Mouse (Mus musculus): Measurements from ENCODE around the gene Cfap61. TPM values are rescaled to one million over a fixed set of nuclear protein-coding genes. Genes with fewer than 3 reads are reported as not detected.

Cfap61 gene
- polyA plus RNA-seq, 1 experiment from 2014 or later = 0.82 TPM

DNA sequence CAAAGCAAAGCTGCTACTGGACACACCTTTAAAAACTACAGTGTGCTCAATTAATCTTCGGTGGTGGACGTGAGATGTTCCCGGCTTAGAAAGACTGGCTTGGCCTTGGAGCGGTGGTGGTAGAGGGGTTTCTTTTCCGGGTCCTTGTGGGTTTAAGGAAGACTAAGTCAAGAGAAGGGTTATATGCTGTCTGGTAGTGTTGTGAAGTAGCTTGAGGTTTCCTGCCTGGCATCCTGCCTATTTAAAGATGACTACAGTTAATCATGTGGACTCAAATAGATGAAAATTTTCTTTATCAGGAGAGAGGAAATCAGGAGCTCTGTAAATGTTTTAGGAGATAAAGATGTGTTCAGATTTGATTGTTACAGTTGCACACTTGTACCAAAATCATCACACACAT is 21.7 kb downstream of the Cfap61 start:
- no peaks in the 10 kb centered on the region for H3K9me3 ChIP-seq
- H3K27me3 ChIP-seq (replicated peaks) = no peaks in the 10 kb centered on the region
- 54% methylated on average over 5 of the region's 5 CpGs for WGBS
- H3K4me2 ChIP-seq (replicated peaks) = no peak overlapping the region
- H3K9ac ChIP-seq = no peak overlapping the region
- no peak for ATAC-seq (ENCODE audit: low FRiP score, low read depth)
- H3K27ac ChIP-seq = no peak overlapping the region
- H3K4me3 ChIP-seq = no peak overlapping the region
- H3K36me3 ChIP-seq = no peaks in the 10 kb centered on the region
- peaks cover 9% of the 10 kb centered on the region; the same call in 1 of the 2 replicates for H3K4me1 ChIP-seq

DNA sequence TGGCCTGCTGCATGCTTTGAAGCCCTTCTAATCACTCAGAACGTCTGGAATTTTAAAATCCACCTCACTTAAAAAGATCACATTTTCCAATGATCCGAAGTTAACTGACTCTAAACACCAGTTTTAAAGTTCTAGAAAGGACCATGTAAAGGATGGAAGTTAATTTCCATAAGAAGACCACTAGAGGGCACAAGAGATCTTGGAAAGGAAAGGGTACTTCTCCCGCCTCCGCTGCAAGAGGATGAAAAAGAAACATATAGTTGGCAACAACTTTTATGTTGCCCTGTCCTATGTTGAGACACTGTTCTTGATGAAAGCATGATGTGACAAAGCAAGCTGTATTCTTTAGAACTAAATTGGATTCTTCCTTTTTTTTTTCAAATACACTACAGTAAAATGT is 22.9 kb downstream of the Cfap61 start:
- no peak overlapping the region for H3K27ac ChIP-seq
- H3K4me3 ChIP-seq = no peak overlapping the region
- no peak overlapping the region for H3K9ac ChIP-seq
- 13% methylated on average over 4 of the region's 4 CpGs for WGBS
- no peaks in the 10 kb centered on the region for H3K36me3 ChIP-seq
- no peak overlapping the region for H3K4me2 ChIP-seq (replicated peaks)
- no peaks in the 10 kb centered on the region for H3K27me3 ChIP-seq (replicated peaks)
- no peak for ATAC-seq (ENCODE audit: low FRiP score, low read depth)
- H3K9me3 ChIP-seq = no peaks in the 10 kb centered on the region
- peaks cover 9% of the 10 kb centered on the region; the same call in 1 of the 2 replicates for H3K4me1 ChIP-seq

DNA sequence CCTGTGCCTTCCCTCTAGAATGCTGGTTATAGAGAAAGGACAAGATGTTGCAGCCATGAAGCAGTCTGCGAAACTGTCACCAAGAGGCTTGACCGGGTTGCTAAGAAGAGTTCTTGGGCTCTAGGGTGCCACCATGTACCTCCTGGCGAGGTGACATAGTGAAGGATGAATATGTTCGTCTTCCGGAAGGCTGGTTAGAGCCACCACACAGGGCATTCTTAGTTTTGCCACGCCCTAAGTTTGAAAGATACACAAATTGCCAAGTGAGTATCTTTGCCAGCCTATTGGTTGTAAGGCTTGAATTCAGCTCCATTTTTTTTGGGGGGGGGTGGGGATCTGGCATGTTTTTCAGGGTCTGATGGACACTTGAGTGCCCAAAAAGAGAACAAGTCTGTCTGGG is 23.5 kb downstream of the Cfap61 start:
- no peak overlapping the region for H3K4me2 ChIP-seq (replicated peaks)
- no peaks in the 10 kb centered on the region for H3K27me3 ChIP-seq (replicated peaks)
- no peak overlapping the region for H3K4me3 ChIP-seq
- WGBS = 49% methylated on average over 6 of the region's 6 CpGs
- no peak overlapping the region for H3K9ac ChIP-seq
- H3K36me3 ChIP-seq = no peaks in the 10 kb centered on the region
- ATAC-seq (ENCODE audit: low FRiP score, low read depth) = 0 out of 2 replicates have a peak, but pooled peaks have one; percentile 4
- peaks cover 9% of the 10 kb centered on the region; the same call in 1 of the 2 replicates for H3K4me1 ChIP-seq
- H3K27ac ChIP-seq = no peak overlapping the region
- H3K9me3 ChIP-seq = no peaks in the 10 kb centered on the region

DNA sequence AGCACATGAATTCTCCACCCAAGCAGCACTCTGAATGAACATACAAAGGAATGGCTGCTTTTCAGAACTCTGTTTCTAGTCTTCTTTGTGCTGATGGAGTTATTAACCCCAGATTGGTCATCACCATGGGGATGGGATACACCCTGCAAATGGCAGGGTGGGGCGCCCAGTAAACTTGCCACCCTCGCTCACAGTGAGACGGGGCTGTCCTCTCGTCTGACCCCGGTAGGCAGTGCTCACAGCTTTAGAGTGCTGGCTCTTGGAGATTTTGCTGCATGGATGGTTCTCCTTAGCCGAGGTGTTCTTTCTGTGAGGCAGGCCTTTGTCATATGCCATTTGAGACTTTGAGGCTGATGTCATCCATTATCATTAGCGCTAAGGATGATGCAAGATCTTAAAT is 24.0 kb downstream of the Cfap61 start:
- 26% methylated on average over 7 of the region's 7 CpGs for WGBS
- Histone ChIP-seq H3K27ac (no peak overlapping the region), H3K36me3 (no peaks in the 10 kb centered on the region), H3K9ac (no peak overlapping the region), H3K4me1 (peaks cover 9% of the 10 kb centered on the region; the same call in 1 of the 2 replicates), H3K4me3 (no peak overlapping the region), H3K27me3 (replicated peaks) (no peaks in the 10 kb centered on the region), H3K4me2 (replicated peaks) (no peak overlapping the region), H3K9me3 (no peaks in the 10 kb centered on the region)
- peak; percentile 84 for ATAC-seq (ENCODE audit: low FRiP score, low read depth)

DNA sequence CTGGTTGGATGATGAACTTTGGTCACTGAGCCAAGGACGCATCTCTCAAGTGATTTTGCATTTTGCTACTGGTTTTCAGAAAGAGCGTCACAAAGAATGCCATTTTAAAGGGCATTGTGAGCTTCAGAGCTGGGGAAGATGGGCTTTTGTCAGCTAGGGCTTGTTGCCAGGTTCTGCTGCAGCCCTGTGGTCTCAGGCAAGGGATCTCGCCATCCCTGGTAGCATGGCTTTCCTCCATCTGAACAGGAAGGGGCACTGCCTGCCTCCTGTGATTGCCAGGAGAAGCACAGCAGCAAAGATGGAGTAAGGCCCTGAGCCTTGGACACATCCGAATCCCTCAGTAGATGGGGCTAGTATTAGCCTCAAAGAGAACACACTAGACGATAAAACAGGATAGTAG is 27.3 kb downstream of the Cfap61 start:
- Histone ChIP-seq H3K9ac (no peak overlapping the region), H3K4me3 (no peak overlapping the region), H3K27me3 (replicated peaks) (no peaks in the 10 kb centered on the region), H3K27ac (no peak overlapping the region), H3K4me2 (replicated peaks) (no peak overlapping the region), H3K9me3 (no peaks in the 10 kb centered on the region), H3K4me1 (peaks cover 9% of the 10 kb centered on the region; the same call in 1 of the 2 replicates), H3K36me3 (no peaks in the 10 kb centered on the region)
- WGBS = 88% methylated on average over 5 of the region's 5 CpGs
- ATAC-seq (ENCODE audit: low FRiP score, low read depth) = no peak

DNA sequence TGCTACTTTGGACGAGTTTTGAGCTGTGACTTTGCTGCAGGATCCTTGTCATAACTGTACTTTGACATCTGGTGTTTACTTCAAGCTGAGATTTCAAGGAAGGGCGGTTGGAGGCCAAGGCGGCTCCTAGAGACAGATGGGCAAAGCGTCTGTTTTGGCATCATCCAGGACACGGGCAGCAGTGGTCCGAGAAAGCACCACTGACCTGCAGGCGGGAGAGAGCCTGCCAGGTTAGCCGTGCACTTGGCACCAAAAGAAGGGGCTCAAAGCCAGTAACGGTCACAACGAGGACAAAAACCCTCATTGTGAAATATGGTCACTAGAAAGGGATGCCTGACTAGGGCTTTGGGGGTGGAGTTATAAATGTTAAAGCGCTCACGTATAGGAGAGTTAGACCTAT is 36.2 kb downstream of the Cfap61 start:
- Histone ChIP-seq H3K27ac (no peak overlapping the region), H3K4me3 (no peak overlapping the region), H3K9ac (no peak overlapping the region), H3K27me3 (replicated peaks) (no peaks in the 10 kb centered on the region), H3K9me3 (no peaks in the 10 kb centered on the region), H3K4me2 (replicated peaks) (no peak overlapping the region), H3K36me3 (no peaks in the 10 kb centered on the region), H3K4me1 (no peaks in the 10 kb centered on the region)
- WGBS = 83% methylated on average over 12 of the region's 12 CpGs
- no peak for ATAC-seq (ENCODE audit: low FRiP score, low read depth)

DNA sequence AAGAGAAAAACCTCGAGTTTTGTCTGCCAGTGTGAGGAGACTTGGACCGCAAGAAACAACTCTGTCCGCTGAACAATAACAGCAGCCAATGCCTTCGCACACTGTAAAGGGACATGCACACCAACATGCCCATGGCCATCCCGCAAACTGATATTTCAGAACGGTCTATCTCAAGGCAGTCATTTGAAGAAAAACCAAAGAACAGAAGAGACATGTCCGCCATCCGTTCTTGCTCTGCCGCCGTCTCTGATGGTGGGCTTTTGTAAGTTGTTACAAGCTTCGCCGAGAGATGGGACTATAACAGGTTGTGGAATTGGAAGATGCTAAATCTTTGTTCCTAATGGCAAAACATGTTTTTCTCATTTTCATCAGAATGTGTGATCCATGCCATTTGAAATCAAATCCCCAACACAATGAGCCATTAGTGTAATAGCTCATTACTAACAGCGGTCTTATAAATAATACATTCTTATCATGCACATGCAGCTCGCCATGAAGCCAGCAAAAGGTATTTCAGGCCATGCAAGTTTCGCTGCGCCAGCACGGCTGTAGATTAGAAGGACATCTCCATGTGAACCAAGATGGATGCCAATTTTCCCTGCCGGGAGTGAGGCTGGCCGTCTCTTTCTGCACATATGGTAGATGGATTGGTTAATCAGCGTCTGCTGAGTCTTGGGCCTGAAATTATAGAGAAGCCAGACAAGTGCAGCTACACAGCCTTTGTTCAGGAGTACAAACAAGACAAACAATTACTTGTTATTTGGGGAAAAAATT is 36.8 kb downstream of the Cfap61 start:
- H3K4me3 ChIP-seq = no peak overlapping the region
- no peak overlapping the region for H3K4me2 ChIP-seq (replicated peaks)
- H3K9me3 ChIP-seq = no peaks in the 10 kb centered on the region
- 86% methylated on average over 20 of the region's 20 CpGs for WGBS
- H3K9ac ChIP-seq = no peak overlapping the region
- no peaks in the 10 kb centered on the region for H3K4me1 ChIP-seq
- ATAC-seq (ENCODE audit: low FRiP score, low read depth) = no peak
- H3K27me3 ChIP-seq (replicated peaks) = no peaks in the 10 kb centered on the region
- no peaks in the 10 kb centered on the region for H3K36me3 ChIP-seq
- no peak overlapping the region for H3K27ac ChIP-seq

DNA sequence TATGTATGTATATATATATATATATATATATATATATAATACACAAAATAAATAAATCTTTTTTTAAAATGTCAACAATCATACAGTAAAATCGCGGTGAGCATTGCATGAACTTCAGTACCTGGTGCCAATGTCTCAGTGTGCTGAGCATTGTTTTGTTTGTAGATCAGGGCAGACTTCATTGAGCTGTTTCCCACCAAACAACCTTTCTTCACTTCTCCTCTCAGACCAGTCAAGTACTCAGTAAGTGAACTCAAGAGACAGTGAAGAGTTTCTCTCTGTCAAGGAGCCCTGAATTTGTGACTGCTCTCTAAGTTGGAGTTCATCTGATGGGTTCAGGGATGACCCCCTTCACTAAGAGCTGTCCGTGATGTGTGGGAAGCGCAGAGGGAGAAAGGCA is 38.0 kb downstream of the Cfap61 start:
- H3K4me1 ChIP-seq = no peaks in the 10 kb centered on the region
- no peaks in the 10 kb centered on the region for H3K27me3 ChIP-seq (replicated peaks)
- H3K9me3 ChIP-seq = no peaks in the 10 kb centered on the region
- WGBS = 93% methylated on average over 4 of the region's 4 CpGs
- no peaks in the 10 kb centered on the region for H3K36me3 ChIP-seq
- H3K27ac ChIP-seq = no peak overlapping the region
- no peak overlapping the region for H3K4me3 ChIP-seq
- no peak overlapping the region for H3K9ac ChIP-seq
- no peak overlapping the region for H3K4me2 ChIP-seq (replicated peaks)
- ATAC-seq (ENCODE audit: low FRiP score, low read depth) = no peak

DNA sequence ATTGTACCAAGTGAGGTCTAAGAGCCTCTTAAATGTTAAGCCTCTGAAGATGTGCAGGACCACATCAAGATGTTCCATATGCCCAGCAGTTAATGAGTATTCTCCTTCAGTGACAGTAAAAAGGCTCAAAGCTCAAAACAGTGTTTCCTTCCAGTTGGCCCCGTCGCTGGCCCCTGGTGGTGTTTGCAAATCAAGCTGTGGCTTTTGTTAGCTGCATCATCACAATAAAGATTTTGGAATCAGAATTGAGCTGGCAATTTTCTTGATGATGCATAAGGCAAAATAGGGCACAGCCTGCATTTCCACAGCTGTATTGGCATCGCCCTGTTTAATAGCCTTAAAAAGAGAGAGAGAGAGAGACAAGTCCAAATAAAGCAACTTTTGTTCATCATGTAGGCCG is 45.0 kb downstream of the Cfap61 start:
- H3K4me2 ChIP-seq (replicated peaks) = no peak overlapping the region
- WGBS = 59% methylated on average over 4 of the region's 4 CpGs
- H3K27me3 ChIP-seq (replicated peaks) = no peaks in the 10 kb centered on the region
- no peaks in the 10 kb centered on the region for H3K9me3 ChIP-seq
- no peaks in the 10 kb centered on the region for H3K36me3 ChIP-seq
- ATAC-seq (ENCODE audit: low FRiP score, low read depth) = no peak
- peaks cover 3% of the 10 kb centered on the region; the same call in 1 of the 2 replicates for H3K4me1 ChIP-seq
- no peak overlapping the region for H3K27ac ChIP-seq
- no peak overlapping the region for H3K9ac ChIP-seq
- H3K4me3 ChIP-seq = no peak overlapping the region

DNA sequence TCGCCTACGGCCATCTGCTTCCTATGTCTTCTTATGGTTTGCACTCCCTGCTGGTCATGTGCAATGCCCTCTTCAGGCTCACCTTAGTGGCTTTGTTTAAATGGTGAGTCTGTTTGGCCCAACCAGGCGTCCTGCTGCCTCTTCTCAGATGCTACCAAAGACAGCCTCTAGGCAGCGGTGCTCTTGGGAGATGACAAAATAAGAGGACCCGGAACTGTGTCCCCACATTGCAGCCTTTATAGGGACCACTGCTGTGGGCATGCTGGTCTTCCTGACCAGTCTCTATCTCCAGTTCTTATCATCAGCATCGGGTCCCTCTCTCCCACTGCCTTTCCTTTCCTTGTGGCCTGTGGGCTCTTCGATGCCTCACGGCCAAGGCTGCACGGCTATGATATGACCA is 46.3 kb downstream of the Cfap61 start:
- peaks cover 3% of the 10 kb centered on the region; the same call in 1 of the 2 replicates for H3K4me1 ChIP-seq
- H3K36me3 ChIP-seq = no peaks in the 10 kb centered on the region
- H3K4me2 ChIP-seq (replicated peaks) = no peak overlapping the region
- no peak for ATAC-seq (ENCODE audit: low FRiP score, low read depth)
- 83% methylated on average over 9 of the region's 9 CpGs for WGBS
- H3K27me3 ChIP-seq (replicated peaks) = no peaks in the 10 kb centered on the region
- no peak overlapping the region for H3K4me3 ChIP-seq
- no peak overlapping the region for H3K9ac ChIP-seq
- no peaks in the 10 kb centered on the region for H3K9me3 ChIP-seq
- H3K27ac ChIP-seq = no peak overlapping the region

DNA sequence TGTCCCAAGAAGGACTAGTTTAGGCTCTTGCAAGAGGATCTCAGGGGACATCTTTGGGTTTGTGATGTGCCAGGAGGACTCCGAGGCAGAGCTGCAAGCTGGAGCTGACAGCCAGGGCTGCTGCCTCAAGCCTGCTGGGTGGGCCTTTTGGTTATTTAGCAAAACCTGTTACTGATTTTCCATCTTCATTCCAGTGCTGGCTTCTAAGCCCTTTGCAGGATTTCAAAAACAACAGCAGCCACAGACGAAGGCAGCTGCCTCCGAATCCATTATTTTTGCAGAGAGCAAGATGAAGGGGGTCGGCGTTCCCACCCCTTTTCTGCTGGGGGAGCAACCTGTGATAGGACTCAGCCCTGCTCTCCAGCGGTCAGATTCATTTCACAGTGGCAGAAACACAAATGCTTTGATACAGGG is 47.1 kb downstream of the Cfap61 start:
- Histone ChIP-seq H3K4me3 (no peak overlapping the region), H3K4me1 (peaks cover 3% of the 10 kb centered on the region; the same call in 1 of the 2 replicates), H3K9me3 (no peaks in the 10 kb centered on the region), H3K9ac (no peak overlapping the region), H3K4me2 (replicated peaks) (no peak overlapping the region), H3K36me3 (no peaks in the 10 kb centered on the region), H3K27ac (no peak overlapping the region), H3K27me3 (replicated peaks) (no peaks in the 10 kb centered on the region)
- ATAC-seq (ENCODE audit: low FRiP score, low read depth) = no peak
- WGBS = 34% methylated on average over 6 of the region's 6 CpGs

DNA sequence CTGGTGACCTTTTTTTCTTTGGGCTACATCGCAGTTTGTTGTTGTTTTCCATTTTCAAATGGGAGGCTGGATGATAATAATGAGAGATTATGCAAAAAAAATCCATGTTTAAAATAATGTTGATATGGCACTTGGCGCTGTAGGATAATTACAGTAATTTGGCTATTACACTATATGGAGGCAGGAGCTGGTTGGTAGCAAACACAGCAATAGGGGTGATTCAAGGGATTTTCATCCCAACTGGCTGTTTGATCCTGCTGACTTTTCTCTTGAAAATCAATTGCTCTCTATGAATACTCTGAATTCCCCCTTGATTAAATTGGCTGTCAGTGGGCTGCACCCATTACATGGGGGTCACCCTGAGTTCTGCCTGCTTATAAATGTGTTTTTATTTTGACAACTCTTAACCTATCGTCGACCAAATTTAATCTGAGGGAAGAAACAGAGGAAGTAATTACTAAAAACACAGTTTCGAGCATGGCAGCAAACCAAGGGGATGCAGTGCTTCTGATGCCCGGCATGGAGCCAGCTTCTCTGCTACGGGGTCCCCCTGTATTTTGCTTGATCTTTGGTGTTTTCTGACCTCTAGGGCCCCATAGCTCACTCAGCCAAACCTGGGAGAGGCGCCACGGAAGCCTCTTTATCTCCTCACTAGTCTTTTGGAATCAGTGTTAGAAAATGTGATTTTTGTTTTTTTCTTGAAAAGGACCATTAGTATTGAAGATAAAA is 47.9 kb downstream of the Cfap61 start:
- peaks cover 3% of the 10 kb centered on the region; the same call in 1 of the 2 replicates for H3K4me1 ChIP-seq
- ATAC-seq (ENCODE audit: low FRiP score, low read depth) = no peak
- 70% methylated on average over 9 of the region's 9 CpGs for WGBS
- no peak overlapping the region for H3K4me3 ChIP-seq
- no peak overlapping the region for H3K27ac ChIP-seq
- H3K27me3 ChIP-seq (replicated peaks) = no peaks in the 10 kb centered on the region
- H3K9ac ChIP-seq = no peak overlapping the region
- no peaks in the 10 kb centered on the region for H3K9me3 ChIP-seq
- H3K36me3 ChIP-seq = no peaks in the 10 kb centered on the region
- H3K4me2 ChIP-seq (replicated peaks) = no peak overlapping the region

Measured in neural tube, embryonic 12.5 days (tissue).